Mouse (Mus musculus): Measurements from ENCODE around the gene Galnt2.

DNA sequence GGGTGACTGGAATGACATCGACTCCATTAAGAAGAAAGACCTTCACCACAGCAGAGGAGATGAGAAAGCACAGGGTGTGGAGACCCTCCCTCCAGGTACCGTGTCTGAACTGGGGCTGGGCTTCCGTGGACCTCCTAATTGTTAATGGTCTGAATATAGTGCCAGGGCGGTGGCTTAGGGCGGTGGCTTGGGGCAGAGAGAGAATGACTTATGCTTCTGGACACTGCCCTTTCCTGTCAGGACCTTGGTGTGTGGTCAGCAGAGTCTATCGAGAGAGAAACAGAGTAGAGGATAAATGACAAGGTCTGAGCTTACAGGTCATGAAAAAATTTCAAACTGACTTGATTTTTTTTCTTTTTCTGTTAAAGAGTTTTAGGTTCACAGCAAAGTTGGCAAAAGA, 64.2 kb downstream of the Galnt2 start:
- no peak for TF ChIP-seq CTCF (IDR thresholded peaks at IDR 0.05; ENCODE audit: low read depth)
- no peak for TF ChIP-seq EP300 (IDR thresholded peaks at IDR 0.05; ENCODE audit: low read depth)

Data from liver, postnatal 0 days (tissue).